Mouse (Mus musculus) frontal cortex, postnatal 10 days (tissue): Measurements from ENCODE around the gene Vmn2r112.
"Not testable (repeated sequence)": the region's sequence is repeated elsewhere in the genome, so short reads cannot be mapped to it uniquely, and the experiment has no call there.

Experiments
- DNase-seq, 2 experiments: peaks; one replicate each; pipeline ENCODE4 v3.0.0; 2022; ENCODE audit warnings: low spot score in 2 of 2, mixed read lengths in 1 of 2

Gene Vmn2r112

DNA sequence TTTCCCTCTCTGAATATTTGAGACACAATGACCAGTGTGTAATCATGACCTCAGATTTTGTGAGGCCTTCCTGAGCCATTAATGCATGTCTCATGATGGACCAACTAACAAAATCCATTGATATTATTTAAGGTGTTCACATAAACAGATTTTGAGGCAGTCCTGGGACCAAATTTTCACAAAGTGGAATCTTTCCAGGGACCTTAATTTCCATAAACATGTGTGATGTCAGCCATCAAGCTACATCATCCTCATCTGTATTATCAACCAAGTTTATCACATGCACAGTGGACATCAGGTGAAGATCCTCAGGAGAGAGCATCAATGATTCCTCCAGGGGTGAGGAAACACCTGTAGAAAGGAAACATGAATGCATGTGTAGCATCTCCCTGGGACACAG is at the start of gene Vmn2r112:
Vmn2r112 (plus strand) TSS at position 301 of the 400 bp plus-strand sequence.
- DNase-seq, result not testable (repeated sequence)

DNA sequence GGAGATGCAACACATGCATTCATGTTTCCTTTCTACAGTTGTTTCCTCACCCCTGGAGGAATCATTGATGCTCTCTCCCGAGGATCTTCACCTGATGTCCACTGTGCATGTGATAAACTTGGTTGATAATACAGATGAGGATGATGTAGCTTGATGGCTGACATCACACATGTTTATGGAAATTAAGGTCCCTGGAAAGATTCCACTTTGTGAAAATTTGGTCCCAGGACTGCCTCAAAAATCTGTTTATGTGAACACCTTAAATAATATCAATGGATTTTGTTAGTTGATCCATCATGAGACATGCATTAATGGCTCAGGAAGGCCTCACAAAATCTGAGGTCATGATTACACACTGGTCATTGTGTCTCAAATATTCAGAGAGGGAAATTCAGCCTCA is 27.4 kb upstream of the Vmn2r112 start, which contains the start of gene Vmn2r111:
Vmn2r111 (minus strand) TSS at position 101 of the 400 bp plus-strand sequence.
- DNase-seq, result not testable (repeated sequence)

GRCm38 (mm10) chr17:22630646-22631045 is 29.9 kb downstream of the Vmn2r112 start:
- no peak for DNase-seq
